Comparison of ENCODE assay signal across 7 mouse cellular contexts in the genomic region with DNA sequence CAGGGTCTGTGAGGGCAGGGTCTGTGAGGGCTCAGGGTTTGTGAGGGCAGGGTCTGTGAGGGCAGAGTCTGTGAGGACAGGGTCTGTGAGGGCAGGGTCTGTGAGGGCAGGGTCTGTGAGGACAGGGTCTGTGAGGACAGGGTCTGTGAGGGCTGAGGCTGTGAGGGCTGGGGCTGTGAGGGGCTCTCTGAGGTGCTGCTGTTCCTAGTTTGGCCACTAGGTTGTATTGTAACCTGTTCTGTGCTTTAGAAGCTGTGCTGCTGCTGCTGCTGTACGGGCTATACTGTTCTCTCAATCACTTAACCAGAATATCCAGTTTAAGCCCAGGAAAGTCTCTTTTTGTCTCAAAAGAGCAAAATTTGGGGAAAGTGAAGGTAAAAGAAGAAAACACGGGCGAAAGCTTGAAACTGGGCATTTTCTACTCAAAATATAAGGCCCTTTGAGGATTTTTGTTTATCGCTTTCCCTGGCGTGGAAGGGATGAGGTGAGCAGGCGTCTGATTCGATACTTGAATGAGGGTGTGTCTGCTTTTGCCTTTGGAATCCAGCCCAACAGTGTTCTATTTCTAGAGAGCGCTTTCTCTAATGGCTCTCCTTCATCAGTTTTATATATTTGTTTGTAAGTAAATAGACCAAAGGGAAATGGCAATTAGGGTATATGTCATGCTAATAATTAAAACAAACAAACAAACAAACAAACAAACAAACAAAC.
DNase-seq lines count a peak whose midpoint lies in the region; ATAC-seq and TF ChIP-seq lines count a peak whose summit lies in the region.

No protein-coding gene starts in this region.

- H3K27me3 ChIP-seq in lung, postnatal 0 days (replicated peaks; ENCODE audit: insufficient read depth, low read length): no peaks in the 10 kb centered on the region
- no peaks in the 10 kb centered on the region for H3K27me3 ChIP-seq in stomach, embryonic 14.5 days (ENCODE audit: control insufficient read depth, insufficient read depth, low read length)

- peak; percentile 4 for DNase-seq in 3134 (ENCODE audit: extremely low read depth, insufficient read length, low spot score)
- DNase-seq in B cell, adult 2 months: peak; percentile 15 to 20
- peak; percentile 85 for DNase-seq in embryo, embryonic 11 days
- DNase-seq in lung, postnatal 0 days (ENCODE audit: low spot score): peak; percentile 50
- no peak for DNase-seq in left cerebral cortex, adult 11 months (ENCODE audit: low spot score)

- H3K27ac ChIP-seq in lung, postnatal 0 days (ENCODE audit: low read length): no peak overlapping the region
- H3K27ac ChIP-seq in stomach, embryonic 14.5 days (ENCODE audit: low read length): no peak overlapping the region

- H3K4me2 ChIP-seq in lung, postnatal 0 days (replicated peaks; ENCODE audit: low read depth, low read length): peak overlapping the region; percentile 34
- H3K4me2 ChIP-seq in stomach, embryonic 14.5 days (replicated peaks; ENCODE audit: low read depth, low read length): no peak overlapping the region

- 27% methylated on average over 8 of the region's 8 CpGs for WGBS in lung, postnatal 0 days
- WGBS in stomach, embryonic 14.5 days: 36% methylated on average over 8 of the region's 8 CpGs

- ATAC-seq in hematopoietic stem cell, adult 5-6 weeks (replicated peaks in 1 of 2; ENCODE audit: insufficient read depth in 1 of 2, low FRiP score in 2 of 2, low TSS enrichment in 1 of 2, low read depth in 1 of 2, poor library complexity in 2 of 2, severe bottlenecking in 2 of 2): peak; percentile 59 to 69; a peak in 2 of 4 replicates
- peak; percentile 71 for ATAC-seq in lung, postnatal 0 days
- 0 out of 2 replicates have a peak, but pooled peaks have one; percentile 61 for ATAC-seq in stomach, embryonic 14.5 days (ENCODE audit: insufficient number of reproducible peaks, insufficient read depth, low FRiP score, low read depth)

- H3K4me3 ChIP-seq in lung, postnatal 0 days (ENCODE audit: low read depth, low read length): no peak overlapping the region
- H3K4me3 ChIP-seq in stomach, embryonic 14.5 days (ENCODE audit: low read depth, low read length): no peak overlapping the region

- no peaks in the 10 kb centered on the region for H3K4me1 ChIP-seq in lung, postnatal 0 days (ENCODE audit: insufficient read depth, low read depth, low read length)
- H3K4me1 ChIP-seq in stomach, embryonic 14.5 days (ENCODE audit: control insufficient read depth, insufficient read depth, low read length): no peaks in the 10 kb centered on the region

- H3K9me3 ChIP-seq in lung, postnatal 0 days (ENCODE audit: low read length): no peaks in the 10 kb centered on the region
- H3K9me3 ChIP-seq in stomach, embryonic 14.5 days (ENCODE audit: control insufficient read depth, low read depth, low read length): no peaks in the 10 kb centered on the region

- H3K36me3 ChIP-seq in lung, postnatal 0 days (ENCODE audit: insufficient read depth, low read length): no peaks in the 10 kb centered on the region
- no peaks in the 10 kb centered on the region for H3K36me3 ChIP-seq in stomach, embryonic 14.5 days (ENCODE audit: control insufficient read depth, insufficient read depth, low read length)

- TF ChIP-seq EP300 in lung, postnatal 0 days (IDR thresholded peaks at IDR 0.05): no peak

- no peak overlapping the region for H3K9ac ChIP-seq in lung, postnatal 0 days (replicated peaks; ENCODE audit: low read depth)
- H3K9ac ChIP-seq in stomach, embryonic 14.5 days (replicated peaks; ENCODE audit: low read depth, low read length): no peak overlapping the region

- TF ChIP-seq CTCF in lung, postnatal 0 days (IDR thresholded peaks at IDR 0.05): peak; percentile 73
